Mouse (Mus musculus): Measurements from ENCODE around the gene Serpina1a.
"Not testable (repeated sequence)": the region's sequence is repeated elsewhere in the genome, so short reads cannot be mapped to it uniquely, and the experiment has no call there.

Serpina1a gene

DNA sequence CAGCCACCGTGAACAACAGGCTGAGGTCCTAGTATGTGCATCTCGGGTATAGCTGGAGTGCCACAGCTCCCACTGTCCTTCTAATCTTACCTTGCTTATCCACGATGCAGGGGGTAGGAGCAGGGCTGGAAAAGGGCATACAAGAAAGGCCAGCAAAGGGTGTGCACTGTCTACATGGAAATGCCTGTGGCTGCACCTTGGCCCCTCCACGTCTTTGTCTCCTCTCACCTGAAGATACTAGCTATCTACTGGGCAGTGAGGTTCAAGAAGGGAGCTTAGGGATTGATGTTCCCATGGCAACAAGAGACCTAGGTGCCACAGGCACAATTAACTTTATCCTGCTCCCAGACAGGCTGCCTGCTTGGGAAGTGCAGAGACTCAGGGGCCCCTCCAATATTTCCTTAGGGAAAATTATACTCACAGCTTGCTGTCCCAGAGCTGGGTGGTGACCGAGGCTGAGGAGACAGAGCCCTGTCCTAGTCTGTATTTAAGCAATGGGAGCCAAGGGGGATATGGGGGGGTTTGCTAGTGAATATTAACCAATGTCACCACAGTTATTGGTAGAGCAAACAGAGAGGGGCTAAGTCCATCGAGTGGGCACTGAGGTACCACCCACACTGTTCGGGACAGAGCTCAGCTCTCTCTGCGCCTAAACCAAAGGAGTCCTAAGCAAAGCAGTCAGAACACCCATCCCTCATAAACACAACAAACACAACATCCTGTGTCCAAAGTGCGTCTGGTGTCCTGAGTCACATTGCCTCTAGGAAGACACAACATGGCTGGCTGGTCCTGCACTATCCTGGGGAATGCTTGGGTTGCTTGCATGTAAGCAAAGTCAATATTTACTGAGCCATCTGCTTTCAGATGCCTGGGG lies at the start of gene Serpina1a:
TSS of gene Serpina1a (minus strand) at position 462 of the 874 bp plus-strand sequence.
- not testable (repeated sequence) for DNase-seq

DNA sequence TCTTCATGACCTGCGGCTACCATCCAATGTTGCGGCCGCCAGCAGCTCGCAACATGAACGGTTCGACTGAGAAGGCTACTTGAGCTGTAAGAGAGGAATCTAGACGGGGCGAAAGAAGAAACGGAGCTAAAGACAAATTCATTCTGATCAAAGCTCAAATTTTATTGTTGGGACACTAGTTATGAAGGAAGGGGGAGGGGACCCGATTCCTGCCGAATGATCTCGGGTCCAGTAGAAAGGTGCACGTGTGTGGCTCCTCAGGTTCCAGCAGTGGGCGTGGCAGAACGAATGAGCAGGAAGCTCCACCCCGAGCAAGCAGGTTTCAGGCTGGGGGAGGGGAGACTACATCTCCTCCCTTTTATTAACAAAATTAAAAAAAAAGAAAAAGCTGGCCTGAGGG lies 45.8 kb upstream of the Serpina1a start:
- peak; percentile 43 to 65 for DNase-seq

DNA sequence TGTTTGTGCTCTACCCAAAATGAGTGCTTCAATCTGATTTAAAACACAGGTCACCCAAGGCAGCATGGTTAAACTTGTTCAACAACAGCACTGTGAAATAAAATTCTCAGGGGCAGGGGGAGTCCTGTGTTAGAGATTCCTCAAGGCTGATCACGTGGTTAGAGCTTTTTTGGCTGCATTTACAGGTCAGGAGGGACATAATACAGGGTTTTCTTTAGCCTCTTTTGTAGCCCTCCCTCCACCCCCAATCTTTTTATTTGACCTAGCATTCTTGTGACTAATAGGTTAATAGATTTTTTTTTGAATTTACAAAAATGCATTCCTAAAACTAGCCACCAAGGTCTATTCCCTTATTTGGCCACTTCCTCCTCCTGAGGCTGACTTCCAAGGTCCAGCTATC lies 44.4 kb upstream of the Serpina1a start:
- not testable (repeated sequence) for DNase-seq

DNA sequence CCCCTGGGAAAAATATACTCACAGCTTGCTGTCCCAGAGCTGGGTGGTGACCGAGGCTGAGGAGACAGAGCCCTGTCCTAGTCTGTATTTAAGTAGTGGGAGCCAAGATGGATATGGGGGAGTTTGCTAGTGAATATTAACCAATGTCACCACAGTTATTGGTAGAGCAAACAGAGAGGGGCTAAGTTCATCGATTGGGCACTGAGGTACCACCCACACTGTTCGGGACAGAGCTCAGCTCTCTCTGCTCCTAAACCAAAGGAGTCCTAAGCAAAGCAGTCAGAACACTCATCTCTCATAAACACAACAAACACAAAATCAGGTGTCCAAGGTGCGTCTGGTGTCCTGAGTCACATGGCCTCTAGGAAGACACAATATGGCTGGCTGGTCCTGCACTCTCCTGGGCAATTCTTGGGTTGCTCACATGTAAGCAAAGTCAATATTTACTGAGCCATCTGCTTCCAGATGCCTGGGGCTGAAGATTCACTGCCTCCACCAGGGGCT lies 41.5 kb upstream of the Serpina1a start, which contains the start of gene Serpina1c:
TSS of gene Serpina1c (minus strand) at position 51 of the 504 bp plus-strand sequence.
- not testable (repeated sequence) for DNase-seq

DNA sequence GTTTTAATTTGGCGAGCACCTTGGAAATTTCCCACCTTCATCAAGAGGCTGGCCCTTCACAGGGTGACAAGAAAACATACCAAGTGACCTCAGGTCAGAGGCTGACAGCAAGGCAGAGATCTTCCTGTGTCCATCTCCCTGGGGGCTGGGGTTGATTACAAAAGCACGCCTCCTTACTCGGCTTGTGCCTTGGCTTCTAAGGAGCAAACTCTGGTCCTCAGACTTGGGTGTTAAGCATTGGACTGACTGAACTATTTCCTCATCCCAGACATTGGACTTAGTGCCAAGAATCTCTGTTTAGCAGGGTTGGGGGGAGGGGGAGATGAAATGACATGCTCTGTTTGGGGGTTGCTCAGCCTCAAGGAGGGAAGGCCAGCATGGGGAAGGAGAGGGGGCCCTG lies 38.6 kb upstream of the Serpina1a start:
- peak in 1 of 2 experiments; percentile 14 for DNase-seq

DNA sequence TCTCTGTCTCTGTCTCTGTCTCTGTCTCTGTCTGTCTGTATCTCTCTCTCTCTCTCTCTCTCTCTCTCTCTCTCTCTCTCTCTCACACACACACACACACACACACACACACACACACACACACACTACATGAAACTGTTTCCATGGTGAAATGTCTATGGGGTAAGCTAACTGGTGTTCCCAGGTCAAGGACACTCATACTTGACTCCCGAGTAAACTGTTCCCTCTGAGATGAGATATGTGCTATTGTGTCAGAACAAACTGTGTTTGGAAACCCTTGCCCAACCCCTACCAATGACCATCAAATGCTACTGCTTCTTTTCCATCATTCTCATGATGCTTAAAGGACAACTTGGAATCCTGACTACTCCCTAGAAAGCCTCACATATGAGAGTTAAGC lies 3.5 kb upstream of the Serpina1a start:
- not testable (repeated sequence) for DNase-seq

DNA sequence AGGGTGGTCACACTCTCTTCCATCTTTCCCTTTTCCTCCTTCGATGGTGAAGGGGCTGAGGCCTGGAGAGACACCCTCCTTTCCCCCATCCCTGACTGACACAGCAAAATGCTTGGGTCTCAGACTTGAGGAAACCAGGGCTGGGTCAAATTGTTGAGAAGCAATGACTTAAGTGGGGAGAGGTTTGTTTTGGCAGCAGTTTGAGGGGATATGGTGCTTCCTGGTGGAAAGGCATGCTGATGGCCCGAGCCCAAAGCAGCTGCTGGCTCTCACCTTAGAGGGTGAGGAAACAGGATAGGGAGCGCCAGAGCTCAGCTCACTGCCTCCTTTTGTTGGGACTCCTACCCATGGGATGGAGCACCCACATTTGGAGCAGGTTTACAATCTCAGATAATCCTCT lies 2.4 kb downstream of the Serpina1a start:
- DNase-seq: no peak

DNA sequence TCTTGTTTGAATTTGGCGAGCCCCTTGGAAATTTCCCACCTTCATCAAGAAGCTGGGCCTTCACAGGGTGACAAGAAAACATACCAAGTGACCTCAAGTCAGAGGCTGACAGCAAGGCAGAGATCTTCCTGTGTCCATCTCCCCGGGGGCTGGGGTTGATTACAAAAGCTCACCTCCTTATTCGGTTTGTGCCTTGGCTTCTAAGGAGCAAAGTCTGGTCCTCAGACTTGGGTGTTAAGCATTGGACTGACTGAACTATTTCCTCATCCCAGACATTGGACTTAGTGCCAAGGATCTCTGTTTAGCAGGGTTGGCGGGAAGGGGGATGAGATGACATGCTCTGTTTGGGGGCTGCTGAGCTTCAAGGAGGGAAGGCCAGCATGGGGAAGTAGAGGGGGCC lies 2.8 kb downstream of the Serpina1a start:
- peak; percentile 9 to 21 for DNase-seq

DNA sequence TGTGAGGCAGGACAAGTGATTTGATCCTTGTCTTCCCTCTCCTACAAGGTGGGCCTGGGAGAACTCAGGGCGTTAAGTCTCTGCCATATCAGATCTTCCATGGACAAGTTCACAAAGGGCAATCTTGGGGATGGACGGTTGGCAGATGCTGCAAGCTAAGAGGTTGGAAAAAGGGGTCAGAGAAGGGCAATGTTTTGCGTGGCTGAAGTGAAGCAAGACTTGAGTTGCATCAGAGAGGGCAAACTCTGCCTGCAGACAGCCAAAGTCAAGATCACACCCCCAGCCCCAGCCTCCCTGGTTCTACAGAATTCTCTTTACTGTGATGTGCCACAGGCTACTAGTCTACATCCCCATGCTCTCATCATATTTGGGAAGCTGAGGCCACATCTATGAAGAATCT lies 3.8 kb downstream of the Serpina1a start:
- not testable (repeated sequence) for DNase-seq

DNA sequence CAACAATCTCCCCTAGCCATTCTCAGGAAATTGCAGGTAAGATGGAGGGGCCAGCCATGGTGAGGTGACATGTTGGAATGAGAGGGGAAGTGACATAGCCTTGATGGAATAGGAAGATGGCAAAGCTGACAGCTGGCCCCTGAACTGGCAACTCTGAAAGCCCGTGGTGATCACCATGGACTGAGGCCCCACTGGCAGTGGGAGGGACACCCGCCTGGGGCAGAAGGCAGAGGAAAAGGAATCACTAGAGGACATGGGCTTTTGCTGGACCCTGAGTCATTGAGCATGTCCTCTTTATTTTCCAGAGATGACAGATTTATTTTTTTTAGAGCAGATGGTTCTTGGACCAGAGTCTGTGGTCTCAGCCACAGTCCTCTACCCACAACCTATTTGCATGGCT lies 10.3 kb downstream of the Serpina1a start:
- DNase-seq: not testable (repeated sequence)

DNA sequence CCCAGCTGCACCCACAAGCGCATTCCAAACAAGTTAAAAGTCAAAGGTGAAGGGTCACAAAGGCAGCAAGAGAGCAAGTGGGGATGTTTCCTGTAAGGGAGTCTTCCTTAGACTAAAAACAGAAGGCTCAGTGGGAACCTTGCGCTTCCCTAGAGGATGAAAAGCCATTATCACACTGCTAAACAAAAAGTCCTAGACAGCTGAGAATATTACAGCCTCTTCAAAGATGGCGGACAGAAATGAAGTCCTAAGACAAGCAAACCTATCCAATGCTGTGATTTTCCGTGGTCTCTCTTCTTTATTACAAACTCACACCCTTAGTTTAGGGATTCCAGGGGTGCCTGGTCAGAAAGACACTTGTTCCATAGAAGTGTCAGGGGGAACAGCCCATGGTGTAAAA lies 33.1 kb downstream of the Serpina1a start, which contains the start of gene Serpina1b:
TSS of gene Serpina1b (minus strand) at position 101 of the 400 bp plus-strand sequence.
- not testable (repeated sequence) for DNase-seq

DNA sequence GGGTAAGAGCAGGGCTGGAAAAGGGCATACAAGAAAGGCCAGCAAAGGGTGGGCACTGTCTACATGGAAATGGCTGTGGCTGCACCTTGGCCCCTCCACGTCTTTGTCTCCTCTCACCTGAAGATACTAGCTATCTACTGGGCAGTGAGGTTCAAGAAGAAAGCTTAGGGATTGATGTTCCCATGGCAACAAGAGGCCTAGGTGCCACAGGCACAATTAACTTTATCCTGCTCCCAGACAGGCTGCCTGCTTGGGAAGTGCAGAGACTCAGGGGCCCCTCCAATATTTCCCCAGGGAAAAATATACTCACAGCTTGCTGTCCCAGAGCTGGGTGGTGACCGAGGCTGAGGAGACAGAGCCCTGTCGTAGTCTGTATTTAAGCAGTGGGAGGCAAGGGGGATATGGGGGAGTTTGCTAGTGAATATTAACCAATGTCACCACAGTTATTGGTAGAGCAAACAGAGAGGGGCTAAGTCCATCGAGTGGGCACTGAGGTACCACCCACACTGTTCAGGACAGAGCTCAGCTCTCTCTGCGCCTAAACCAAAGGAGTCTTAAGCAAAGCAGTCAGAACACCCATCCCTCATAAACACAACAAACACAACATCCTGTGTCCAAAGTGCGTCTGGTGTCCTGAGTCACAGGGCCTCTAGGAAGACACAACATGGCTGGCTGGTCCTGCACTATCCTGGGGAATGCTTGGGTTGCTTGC lies 35.5 kb downstream of the Serpina1a start:
- not testable (repeated sequence) for DNase-seq

DNA sequence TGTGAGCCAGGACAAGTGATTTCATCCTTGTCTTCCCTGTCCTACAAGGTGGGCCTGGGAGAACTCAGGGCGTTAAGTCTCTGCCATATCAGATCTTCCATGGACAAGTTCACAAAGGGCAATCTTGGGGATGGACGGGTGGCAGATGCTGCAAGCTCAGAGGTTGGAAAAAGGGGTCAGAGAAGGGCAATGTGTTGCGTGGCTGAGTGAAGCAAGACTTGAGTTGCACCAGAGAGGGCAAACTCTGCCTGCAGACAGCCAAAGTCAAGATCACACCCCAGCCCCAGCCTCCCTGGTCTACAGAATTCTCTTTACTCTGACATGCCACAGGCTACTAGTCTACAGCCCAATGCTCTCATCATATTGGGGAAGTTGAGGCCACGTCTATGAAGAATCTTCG lies 39.5 kb downstream of the Serpina1a start:
- DNase-seq: not testable (repeated sequence)
